Mouse (Mus musculus) lung, embryonic 14.5 days (tissue): ENCODE measurements around the gene Capn9. TPM values are rescaled to one million over a fixed set of nuclear protein-coding genes. Genes with fewer than 3 reads are reported as not detected.

Experiments used
- ATAC-seq: fragments of 200-750 bp; cut with Nextera tagmentation; 2 replicates; pipeline ENCODE4 v1.8.0; 2017; ENCODE audit warnings: mild to moderate bottlenecking, moderate TSS enrichment, moderate library complexity; ENCODE audit not compliant: insufficient read depth
- DNase-seq: peaks from one replicate; pipeline ENCODE4 v3.0.0-alpha.2; 2015
- H3K27ac ChIP-seq: fragments of 300-500 bp; sonication (generic); 2 replicates; pipeline ENCODE4 v1.5.1; 2014; ENCODE audit warnings: low read depth, mild to moderate bottlenecking, moderate library complexity
- H3K27me3 ChIP-seq: fragments of 300-500 bp; sonication (generic); 2 replicates; pipeline ENCODE4 v1.6.1; 2014; ENCODE audit warnings: low read length, control low read depth; ENCODE audit not compliant: insufficient read depth
- H3K36me3 ChIP-seq: fragments of 300-500 bp; sonication (generic); 2 replicates; pipeline ENCODE4 v1.6.1; 2014; ENCODE audit warnings: control low read depth; ENCODE audit not compliant: insufficient read depth
- H3K4me1 ChIP-seq: fragments of 300-500 bp; sonication (generic); 2 replicates; pipeline ENCODE4 v1.6.1; 2014; ENCODE audit warnings: antibody characterized with exemption, control low read depth; ENCODE audit not compliant: insufficient read depth
- H3K4me2 ChIP-seq: fragments of 300-500 bp; sonication (generic); 2 replicates; pipeline ENCODE4 v1.6.1; 2014; ENCODE audit warnings: mild to moderate bottlenecking
- H3K4me3 ChIP-seq: fragments of 300-500 bp; sonication (generic); 2 replicates; pipeline ENCODE4 v1.5.1; 2014; ENCODE audit warnings: low read depth, low read length
- H3K9ac ChIP-seq: fragments of 300-500 bp; sonication (generic); 2 replicates; pipeline ENCODE4 v1.6.1; 2014
- H3K9me3 ChIP-seq: fragments of 300-500 bp; sonication (generic); 2 replicates; pipeline ENCODE4 v1.6.1; 2016; ENCODE audit warnings: low read depth, low read length, control low read depth
- CTCF ChIP-seq: IDR thresholded peaks from 2 replicates; pipeline ENCODE4 v1.5.1; 2016; ENCODE audit warnings: antibody characterized with exemption, low read depth
- WGBS: fragments of 180-500 bp; shearing (Covaris S2); extraction: QIAGEN DNeasy Blood & Tissue Kit; methylation state at CpG from one replicate; pipeline ENCODE4 v1.1.7; 2014; 5-methylcytosine and 5-hydroxymethylcytosine counted together
- polyA plus RNA-seq: library from polyadenylated mRNA; unstranded; fragments of >200 nt; fragmentation: Nextera tagmentation; extraction: Ambion mirVana; gene quantifications from 2 replicates; pipeline ENCODE4 v1.2.1, GENCODE M21; 2014

Gene Capn9
- polyA plus RNA-seq, 1 experiment from 2014 or later, result 0.45 TPM

DNA sequence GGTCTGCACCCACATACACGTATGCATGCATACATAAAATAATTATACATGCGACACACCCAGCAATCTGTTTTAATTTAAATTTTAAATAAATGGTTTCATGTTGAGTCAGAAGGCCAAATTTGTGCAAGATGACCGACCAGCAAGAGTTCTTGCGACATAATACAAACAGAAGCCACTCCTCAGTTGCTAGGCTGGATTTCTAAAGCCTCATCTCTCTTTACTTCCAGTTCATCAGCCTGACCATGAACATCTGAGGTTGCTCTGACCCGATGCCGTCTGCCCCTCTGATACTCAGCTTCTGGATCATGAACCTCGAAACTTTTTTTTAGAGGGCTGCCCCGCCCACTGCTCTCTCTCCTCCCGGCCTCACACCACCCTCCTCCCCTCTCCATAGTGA lies 42.3 kb downstream of the Capn9 start:
- Histone ChIP-seq H3K27ac (no peak overlapping the region), H3K9ac (no peak overlapping the region), H3K9me3 (no peaks in the 10 kb centered on the region), H3K4me1 (no peaks in the 10 kb centered on the region), H3K36me3 (no peaks in the 10 kb centered on the region), H3K4me3 (no peak overlapping the region), H3K27me3 (no peaks in the 10 kb centered on the region), H3K4me2 (no peak overlapping the region)
- 47% methylated on average over 9 of the region's 9 CpGs for WGBS
- no peak for TF ChIP-seq CTCF
- no peak for ATAC-seq
- peak; percentile 21 for DNase-seq

DNA sequence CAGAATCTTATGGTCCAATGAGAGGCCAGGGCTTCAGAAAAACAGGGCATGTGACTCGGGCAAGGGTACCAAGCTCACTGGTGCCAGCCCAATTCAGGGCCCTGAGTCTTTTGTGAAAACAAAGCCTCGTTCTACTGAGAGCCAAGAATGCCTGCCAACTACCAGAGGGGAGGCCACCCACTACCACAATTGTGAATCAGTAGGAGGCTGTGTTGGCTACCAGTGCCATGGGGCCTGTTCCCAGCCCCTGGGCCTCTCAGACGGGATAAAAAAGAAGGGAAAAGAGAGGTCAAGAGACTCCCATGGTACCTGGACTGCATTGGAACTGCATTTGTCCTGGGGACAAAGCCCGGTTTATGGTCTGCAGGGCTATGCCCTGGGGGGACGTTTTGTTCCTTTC lies 45.3 kb downstream of the Capn9 start:
- TF ChIP-seq CTCF, result no peak
- Histone ChIP-seq H3K4me3 (no peak overlapping the region), H3K9me3 (no peaks in the 10 kb centered on the region), H3K4me1 (no peaks in the 10 kb centered on the region), H3K4me2 (no peak overlapping the region), H3K27me3 (no peaks in the 10 kb centered on the region), H3K9ac (no peak overlapping the region), H3K27ac (no peak overlapping the region), H3K36me3 (no peaks in the 10 kb centered on the region)
- ATAC-seq, result no peak
- DNase-seq, result no peak
- 68% methylated on average over 5 of the region's 5 CpGs for WGBS

DNA sequence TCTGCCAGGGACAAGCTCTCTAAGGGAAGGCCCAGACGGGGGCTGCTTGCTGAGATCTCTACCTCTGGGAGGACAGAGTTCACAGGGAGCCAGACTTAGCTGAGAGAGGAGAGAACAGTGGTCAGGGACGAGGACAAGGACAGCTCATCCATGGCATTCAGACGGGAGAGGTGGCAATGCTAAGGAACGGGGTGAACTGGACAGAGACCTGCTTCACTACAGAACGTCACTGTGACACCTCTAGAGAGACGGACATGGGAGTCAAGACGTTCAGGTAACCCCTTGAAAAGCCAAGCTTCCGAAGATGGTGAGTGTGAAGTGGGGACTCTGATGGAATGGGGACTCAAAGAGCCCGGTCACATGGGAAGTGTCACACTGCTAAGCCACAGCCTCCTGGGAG lies 50.3 kb downstream of the Capn9 start:
- WGBS, result 80% methylated on average over 9 of the region's 9 CpGs
- Histone ChIP-seq H3K27me3 (no peaks in the 10 kb centered on the region), H3K9me3 (no peaks in the 10 kb centered on the region), H3K27ac (no peak overlapping the region), H3K4me3 (no peak overlapping the region), H3K4me1 (peaks cover 1% of the 10 kb centered on the region; the same call in 1 of the 2 replicates), H3K36me3 (no peaks in the 10 kb centered on the region), H3K4me2 (no peak overlapping the region), H3K9ac (no peak overlapping the region)
- ATAC-seq (no peak), DNase-seq (no peak)
- no peak for TF ChIP-seq CTCF

DNA sequence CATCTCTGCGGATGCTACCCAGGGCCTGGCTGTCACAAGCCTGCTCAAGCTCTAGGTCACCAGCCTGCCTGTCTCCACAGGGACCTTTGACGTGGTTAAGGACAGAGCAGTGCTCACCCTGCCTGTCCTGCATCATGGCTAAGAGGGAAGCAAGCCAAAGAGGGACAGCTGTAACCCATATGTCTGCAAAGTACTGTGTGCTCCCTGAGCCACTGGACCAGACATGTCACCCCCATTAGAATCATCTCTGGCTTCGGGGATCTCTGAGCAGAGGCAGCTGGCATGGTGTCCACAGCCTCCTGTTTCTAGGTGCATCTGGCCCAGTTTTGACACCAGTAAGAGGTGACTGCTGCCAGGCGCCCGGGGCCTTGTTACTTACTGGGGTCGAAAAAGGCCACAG lies 54.6 kb downstream of the Capn9 start:
- H3K27ac ChIP-seq, result no peak overlapping the region
- 54% methylated on average over 6 of the region's 6 CpGs for WGBS
- no peaks in the 10 kb centered on the region for H3K36me3 ChIP-seq
- no peaks in the 10 kb centered on the region for H3K9me3 ChIP-seq
- H3K4me2 ChIP-seq, result no peak overlapping the region
- H3K27me3 ChIP-seq, result no peaks in the 10 kb centered on the region
- H3K9ac ChIP-seq, result no peak overlapping the region
- no peak for TF ChIP-seq CTCF
- DNase-seq, result peak; percentile 79
- no peak for ATAC-seq
- H3K4me3 ChIP-seq, result no peak overlapping the region
- peaks cover 17% of the 10 kb centered on the region for H3K4me1 ChIP-seq

DNA sequence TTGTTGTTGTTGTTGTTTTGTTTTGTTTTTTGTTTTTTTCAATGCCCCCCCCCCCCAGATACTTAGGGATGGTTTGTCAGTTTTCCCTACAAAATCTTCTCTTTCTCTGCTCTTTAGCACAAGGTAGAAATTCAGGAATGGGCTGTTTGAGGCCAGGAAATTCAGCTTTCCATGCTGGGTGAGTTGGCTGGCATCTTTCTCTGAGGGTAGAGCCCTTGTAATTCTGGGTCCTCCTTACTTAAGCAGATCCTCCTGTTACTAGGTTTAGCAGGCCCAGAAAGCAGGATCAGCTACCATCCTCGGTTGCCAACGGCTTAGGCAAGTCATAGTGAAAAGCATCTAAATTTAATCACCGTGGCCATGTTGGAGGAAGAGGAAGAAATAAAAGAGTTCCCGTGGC lies 55.0 kb downstream of the Capn9 start:
- ATAC-seq, result no peak
- H3K27me3 ChIP-seq, result no peaks in the 10 kb centered on the region
- H3K9ac ChIP-seq, result no peak overlapping the region
- no peak overlapping the region for H3K27ac ChIP-seq
- no peak overlapping the region for H3K4me3 ChIP-seq
- DNase-seq, result no peak
- WGBS, result 80% methylated on average over 4 of the region's 4 CpGs
- no peaks in the 10 kb centered on the region for H3K9me3 ChIP-seq
- H3K4me2 ChIP-seq, result no peak overlapping the region
- H3K4me1 ChIP-seq, result peaks cover 17% of the 10 kb centered on the region
- peaks cover 3% of the 10 kb centered on the region for H3K36me3 ChIP-seq
- no peak for TF ChIP-seq CTCF

DNA sequence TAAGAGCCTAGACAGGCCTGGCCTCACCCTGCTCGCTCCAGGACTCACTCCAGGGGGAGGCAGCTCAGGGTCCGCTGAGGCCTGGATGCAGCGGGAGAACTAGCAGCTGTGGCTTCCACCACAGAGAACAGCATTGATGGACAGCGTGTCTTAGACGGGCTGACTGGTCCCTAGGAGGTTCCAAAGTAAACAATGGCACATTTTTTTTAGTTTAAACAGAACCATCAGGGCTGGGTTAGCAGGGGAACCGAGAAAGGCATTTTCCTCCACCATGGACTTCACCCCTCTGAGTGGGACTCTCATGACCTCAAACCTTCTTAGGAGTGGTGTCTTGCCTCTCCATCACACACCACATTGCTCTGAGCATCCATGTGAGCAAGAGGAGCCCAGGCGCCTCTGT lies 56.1 kb downstream of the Capn9 start:
- Histone ChIP-seq H3K36me3 (peaks cover 14% of the 10 kb centered on the region), H3K4me1 (peaks cover 17% of the 10 kb centered on the region), H3K9ac (no peak overlapping the region), H3K4me3 (no peak overlapping the region), H3K9me3 (no peaks in the 10 kb centered on the region), H3K27me3 (no peaks in the 10 kb centered on the region), H3K4me2 (no peak overlapping the region), H3K27ac (peak overlapping the region; percentile 48)
- 12% methylated on average over 7 of the region's 7 CpGs for WGBS
- peak; percentile 36 for TF ChIP-seq CTCF
- peak; percentile 85 for ATAC-seq
- DNase-seq, result peak; percentile 88

DNA sequence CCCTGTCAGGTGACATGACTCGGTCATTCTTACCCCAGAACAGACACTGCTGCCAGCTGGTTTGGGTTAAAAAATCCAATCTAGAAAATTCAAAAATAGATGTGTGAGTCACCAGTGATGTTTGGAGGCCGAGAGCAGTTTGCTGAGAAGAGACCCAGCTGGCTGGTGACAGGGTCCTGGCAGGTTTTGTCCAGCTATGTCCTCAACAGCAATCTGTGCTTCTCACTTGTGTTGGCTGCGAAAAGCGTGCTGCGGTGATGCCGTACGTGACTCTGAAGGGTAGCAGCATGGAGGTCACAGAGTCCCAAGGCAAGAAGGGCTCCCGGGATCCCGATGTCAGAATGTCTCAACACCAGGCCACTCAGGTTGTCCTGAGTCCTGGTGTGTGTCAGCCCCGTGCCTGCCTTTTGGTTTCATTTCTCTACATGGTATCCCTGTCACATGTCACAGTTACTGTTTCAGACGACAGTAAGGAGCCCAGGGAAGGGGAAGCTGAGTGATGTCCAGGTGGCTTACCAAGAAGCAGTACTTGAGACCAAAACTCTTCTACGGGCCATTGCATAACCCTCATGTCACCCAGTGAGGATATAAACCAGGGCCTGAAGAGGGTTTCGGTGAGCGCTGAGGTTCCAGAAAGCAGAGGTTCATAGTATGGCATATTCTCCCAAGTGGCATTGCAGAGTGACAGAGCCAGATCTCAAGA lies 57.2 kb downstream of the Capn9 start:
- peaks cover 26% of the 10 kb centered on the region for H3K36me3 ChIP-seq
- ATAC-seq (peak; percentile 77), DNase-seq (peak; percentile 94)
- peak overlapping the region; percentile 88 for H3K27ac ChIP-seq
- H3K4me2 ChIP-seq, result 0 out of 2 replicates have a peak overlapping the region, but pooled peaks have one; percentile 20
- H3K4me1 ChIP-seq, result peaks cover 17% of the 10 kb centered on the region
- H3K9ac ChIP-seq, result no peak overlapping the region
- H3K4me3 ChIP-seq, result no peak overlapping the region
- 49% methylated on average over 14 of the region's 14 CpGs for WGBS
- no peaks in the 10 kb centered on the region for H3K9me3 ChIP-seq
- TF ChIP-seq CTCF, result no peak
- H3K27me3 ChIP-seq, result no peaks in the 10 kb centered on the region
